Mouse (Mus musculus): ENCODE measurements around the gene Mmp10.

Gene Mmp10

DNA sequence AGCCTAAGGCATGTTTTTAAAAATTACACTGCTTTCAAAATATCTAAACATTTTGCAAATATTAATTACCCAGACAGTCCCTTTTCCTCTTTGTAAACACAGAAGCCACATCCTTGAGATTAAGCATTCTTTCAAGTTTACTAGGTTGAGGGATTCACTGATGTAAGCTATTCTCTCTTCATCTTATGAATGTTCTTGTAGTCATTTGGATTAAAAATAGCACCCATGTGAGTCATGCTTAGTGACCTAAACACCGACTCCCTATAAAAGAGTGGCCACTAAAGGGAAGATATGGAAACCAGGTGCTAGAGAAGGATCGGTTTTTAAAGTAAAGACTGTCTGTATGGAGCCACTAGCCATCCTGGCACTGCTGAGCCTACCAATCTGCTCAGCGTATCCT, at the start of gene Mmp10:
Mmp10 (plus strand) TSS at position 302 of the 400 bp plus-strand sequence.
- DNase-seq (ENCODE audit: low read depth in 2 of 2, low spot score in 2 of 2), result no peak

GRCm38 (mm10) chr9:7453302-7453701, 48.9 kb upstream of the Mmp10 start:
- no peak for DNase-seq (ENCODE audit: low read depth in 2 of 2, low spot score in 2 of 2)

DNA sequence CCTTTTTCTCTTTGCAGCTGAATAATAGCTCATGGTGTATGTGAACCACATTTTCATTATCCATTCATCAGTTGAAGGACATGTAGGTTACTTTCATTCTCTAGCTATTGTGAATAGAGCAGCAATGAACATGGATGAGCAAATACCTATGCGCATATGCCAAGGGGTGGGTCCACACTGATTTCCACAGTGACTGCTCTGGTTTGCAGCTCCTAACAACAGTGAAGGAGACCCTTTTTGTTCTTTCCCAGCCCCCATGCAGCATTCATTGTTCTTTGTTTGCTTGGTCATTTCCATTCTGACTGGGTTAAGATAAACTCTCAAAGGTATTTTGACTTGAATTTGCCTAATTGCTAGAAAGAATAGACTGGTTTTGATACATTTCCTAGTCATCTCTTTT, 31.9 kb upstream of the Mmp10 start:
- no peak for DNase-seq (ENCODE audit: low read depth in 2 of 2, low spot score in 2 of 2)

DNA sequence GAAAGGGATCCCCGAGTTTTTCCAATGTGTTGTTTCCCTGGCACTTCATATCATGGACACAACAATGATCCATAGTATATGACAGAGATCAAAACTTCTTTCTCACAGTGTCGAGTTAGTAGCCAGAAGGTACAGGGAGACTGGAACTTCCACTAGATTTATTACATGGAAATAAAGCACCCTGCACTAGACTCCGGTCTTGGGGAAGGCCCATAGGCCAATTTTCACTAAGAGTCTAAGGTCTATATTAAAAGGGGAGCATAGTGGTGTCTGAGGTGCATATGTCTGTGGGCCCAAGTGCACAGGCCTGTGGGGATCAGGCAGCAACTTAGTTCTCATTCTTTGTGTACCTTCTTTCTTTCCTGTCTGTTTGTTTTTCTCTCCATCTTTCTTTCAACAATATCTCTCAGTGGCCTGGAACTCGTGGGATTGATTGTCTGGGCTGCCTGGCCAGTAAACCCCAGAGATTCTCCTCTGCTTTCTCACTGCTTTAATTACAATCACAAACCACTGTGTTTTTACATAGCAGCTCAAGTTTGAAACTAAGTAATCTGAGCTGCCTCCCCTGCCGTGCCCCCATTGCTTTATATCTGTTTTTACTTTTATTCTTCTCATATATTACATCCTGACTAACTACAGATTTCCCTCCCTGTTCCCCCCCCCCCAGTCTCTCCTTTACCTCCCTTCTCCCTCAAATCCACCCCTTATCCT, 18.3 kb upstream of the Mmp10 start:
- no peak for DNase-seq (ENCODE audit: low read depth in 2 of 2, low spot score in 2 of 2)

DNA sequence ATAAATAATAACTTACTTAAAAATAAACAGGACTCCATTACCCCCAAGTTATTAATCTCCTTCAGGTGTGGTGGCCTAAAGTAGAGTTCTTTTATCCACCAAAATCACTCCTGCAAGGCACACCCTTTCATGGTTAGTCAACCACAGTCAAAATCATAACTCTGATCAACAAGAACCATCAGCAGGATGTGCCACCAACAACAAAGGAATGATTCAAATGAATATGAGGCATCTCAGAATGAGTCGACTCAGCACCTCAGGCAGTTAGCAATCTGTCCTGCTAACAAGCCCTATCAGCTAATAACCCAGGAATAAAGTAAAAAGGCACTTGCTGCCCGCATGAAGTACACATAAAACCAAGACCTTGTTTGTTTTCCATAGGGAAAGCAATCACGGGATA, 1.0 kb upstream of the Mmp10 start:
- no peak for DNase-seq (ENCODE audit: low read depth in 2 of 2, low spot score in 2 of 2)

- DNase-seq (ENCODE audit: low read depth in 2 of 2, low spot score in 2 of 2), result no peak
Observed at GRCm38 (mm10) chr9:7507321-7507876, 5.2 kb downstream of the Mmp10 start.

- no peak for DNase-seq (ENCODE audit: low read depth in 2 of 2, low spot score in 2 of 2)
Observed at GRCm38 (mm10) chr9:7509619-7510233, 7.6 kb downstream of the Mmp10 start.

DNA sequence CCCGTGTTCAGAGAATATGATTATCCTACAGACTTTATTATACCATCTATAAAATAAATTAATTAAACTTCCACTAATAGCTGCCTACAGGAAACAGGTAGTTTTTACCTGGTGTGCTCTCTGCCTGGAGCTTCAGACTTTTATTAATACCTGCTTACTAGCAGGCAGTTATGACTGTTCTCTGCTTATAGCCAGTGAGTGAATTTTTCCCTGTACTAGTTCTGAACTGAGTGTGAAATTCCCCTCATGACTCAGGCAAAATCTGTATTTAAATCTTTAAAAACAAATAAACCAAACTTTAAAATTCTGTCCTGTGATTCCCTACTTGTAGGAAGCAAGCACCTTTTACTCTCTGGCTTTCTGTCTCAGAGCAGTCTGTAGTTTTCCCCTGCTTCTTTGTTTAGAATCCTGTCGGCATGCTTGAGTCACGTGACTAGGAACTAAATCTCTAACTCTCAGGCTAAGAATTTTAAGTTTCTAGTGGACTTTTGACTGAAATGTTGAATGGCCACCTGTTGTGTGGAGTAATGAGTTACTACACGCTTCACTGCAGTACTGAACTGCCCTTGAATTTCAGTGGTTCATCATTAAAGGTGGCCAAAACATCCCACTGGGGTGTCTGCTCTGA, 15.9 kb downstream of the Mmp10 start:
- no peak for DNase-seq (ENCODE audit: low read depth in 2 of 2, low spot score in 2 of 2)

DNA sequence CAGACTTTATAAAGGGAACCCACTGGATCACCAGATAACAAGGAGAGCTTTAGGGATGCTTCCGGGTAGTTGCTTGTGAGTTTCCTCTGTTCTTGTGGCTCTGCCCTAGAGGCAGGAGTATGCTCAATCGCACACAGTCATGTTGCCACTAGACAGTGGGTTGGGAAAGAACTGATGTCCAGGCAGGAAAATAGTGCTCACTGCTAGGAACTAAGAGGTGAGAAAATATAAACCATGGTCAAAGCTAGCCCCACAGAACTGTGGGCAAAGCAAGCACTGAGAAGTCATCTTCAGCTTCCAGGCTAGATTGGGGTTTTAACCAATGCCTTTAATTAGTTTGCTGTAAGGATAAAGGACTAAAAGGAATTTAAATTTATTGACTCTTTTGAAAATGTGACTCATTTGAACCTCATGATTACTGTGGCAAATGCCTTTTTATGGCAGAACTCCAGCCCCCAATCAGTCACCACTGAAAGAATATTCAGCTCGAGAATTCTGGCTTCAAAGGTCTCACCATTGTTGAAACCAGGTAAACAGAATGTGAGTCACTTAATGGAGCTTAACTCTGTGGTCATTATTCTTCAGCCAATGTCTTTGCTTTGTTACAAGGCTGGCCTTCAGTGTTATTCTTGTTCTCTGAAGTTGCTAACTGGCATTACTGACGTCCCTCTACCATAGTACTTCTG, 24.2 kb downstream of the Mmp10 start:
- no peak for DNase-seq (ENCODE audit: low read depth in 2 of 2, low spot score in 2 of 2)

- DNase-seq (ENCODE audit: low read depth in 2 of 2, low spot score in 2 of 2), result no peak
Observed at GRCm38 (mm10) chr9:7542763-7543162, 40.6 kb downstream of the Mmp10 start.

GRCm38 (mm10) chr9:7544923-7545457, 42.8 kb downstream of the Mmp10 start:
- DNase-seq (ENCODE audit: low read depth in 2 of 2, low spot score in 2 of 2), result no peak

DNA sequence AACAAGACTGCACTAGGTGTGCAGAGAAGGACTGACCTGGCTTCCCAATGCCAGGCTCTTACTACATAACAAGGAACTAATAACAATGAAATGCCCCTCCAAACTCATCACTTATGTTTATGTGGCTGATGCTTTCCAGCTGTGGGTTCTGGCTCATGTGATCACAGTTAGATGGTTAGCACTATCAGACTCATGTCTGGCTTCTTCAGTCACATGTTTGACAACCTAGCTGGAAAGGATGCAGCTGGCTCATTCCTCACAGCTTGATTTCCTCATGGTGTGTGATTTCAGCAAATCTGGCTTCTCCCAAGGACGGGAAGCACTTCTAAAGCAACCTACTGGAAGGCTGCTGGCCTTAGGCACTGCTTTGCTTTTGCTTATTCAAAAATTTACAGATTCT, 43.3 kb downstream of the Mmp10 start:
- no peak for DNase-seq (ENCODE audit: low read depth in 2 of 2, low spot score in 2 of 2)

- no peak for DNase-seq (ENCODE audit: low read depth in 2 of 2, low spot score in 2 of 2)
Observed at GRCm38 (mm10) chr9:7545920-7546319, 43.8 kb downstream of the Mmp10 start.

GRCm38 (mm10) chr9:7551943-7552342, 49.8 kb downstream of the Mmp10 start:
- no peak for DNase-seq (ENCODE audit: low read depth in 2 of 2, low spot score in 2 of 2)

GRCm38 (mm10) chr9:7553536-7553935, 51.4 kb downstream of the Mmp10 start:
- DNase-seq (ENCODE audit: low read depth in 2 of 2, low spot score in 2 of 2), result no peak

GRCm38 (mm10) chr9:7554382-7554781, 52.2 kb downstream of the Mmp10 start:
- DNase-seq (ENCODE audit: low read depth in 2 of 2, low spot score in 2 of 2), result no peak

DNA sequence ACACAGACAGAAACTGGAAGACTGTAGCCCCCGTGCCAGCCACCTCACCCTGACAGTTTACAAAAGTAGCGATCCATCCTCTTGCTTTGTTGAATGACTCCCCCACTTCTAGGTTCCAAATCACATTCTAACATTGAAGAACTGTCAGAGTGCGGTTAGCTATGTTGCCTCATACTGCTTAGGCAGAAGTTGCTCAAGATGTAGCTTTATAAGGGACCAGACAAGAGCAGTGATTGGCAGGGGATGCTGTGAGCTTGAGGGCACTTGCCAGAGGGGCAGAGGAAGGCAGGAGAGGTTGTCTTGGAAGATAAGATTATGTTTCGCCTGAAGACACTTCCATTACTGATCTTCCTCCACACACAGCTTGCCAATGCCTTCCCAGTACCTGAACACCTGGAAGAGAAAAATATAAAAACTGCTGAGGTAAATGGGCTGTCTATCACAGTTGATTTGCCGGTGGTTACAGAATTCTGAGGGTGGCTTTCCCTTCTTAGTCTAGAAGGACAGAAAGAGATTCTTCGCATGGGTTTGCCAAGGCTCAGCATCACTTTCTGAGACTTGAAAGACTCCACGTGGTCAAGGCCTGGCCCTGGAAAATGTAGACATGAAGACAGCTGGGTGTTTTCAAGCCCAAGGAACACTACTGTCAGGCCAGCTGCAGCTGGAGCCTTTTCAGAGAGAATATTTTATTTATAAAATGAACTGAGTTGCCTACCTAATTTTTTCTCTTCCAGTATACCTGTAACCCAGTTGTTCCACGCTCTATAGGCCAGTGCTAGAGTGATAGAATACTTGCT, 56.3 kb downstream of the Mmp10 start, which contains the start of gene Mmp8:
Mmp8 (plus strand) TSS at position 236 of the 797 bp plus-strand sequence.
- no peak for DNase-seq (ENCODE audit: low read depth in 2 of 2, low spot score in 2 of 2)
